Mouse (Mus musculus) cerebellum, adult 9-11 months (tissue): Measurements from ENCODE around the gene Rft1.

Experiments used
- DNase-seq: peaks from one replicate; pipeline ENCODE4 v3.0.0; 2022

Rft1 gene

DNA sequence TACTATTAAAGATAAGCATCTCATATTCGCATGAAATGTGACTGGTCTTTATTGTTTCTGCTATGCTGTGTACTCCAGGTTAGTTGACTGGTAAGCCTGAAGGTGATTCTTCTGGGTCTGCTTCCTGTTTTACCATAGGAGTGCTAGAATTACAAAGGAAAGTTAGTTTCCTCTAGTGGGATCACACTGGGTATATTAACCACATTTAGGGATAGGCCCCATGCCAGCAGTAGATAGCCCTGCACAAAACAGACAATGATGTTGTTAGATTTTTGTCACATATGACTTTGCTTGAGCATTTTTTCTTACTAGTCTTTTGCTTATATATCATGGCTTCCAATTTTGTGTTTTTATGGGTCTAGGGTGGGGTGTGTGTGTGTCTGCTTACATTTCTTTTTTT, 82.3 kb downstream of the Rft1 start:
- DNase-seq = no peak
